Mouse (Mus musculus) embryonic fibroblast, embryonic 13.5 days (primary cell): Measurements from ENCODE around the gene Ugt1a10. TPM values are rescaled to one million over a fixed set of nuclear protein-coding genes. Genes with fewer than 3 reads are reported as not detected.
A peak's percentile ranks its signal among the peaks of the same experiment; 100 is the strongest.

ENCODE experiments used
- H3K27ac ChIP-seq: 2 replicates; pipeline ENCODE4 v1.5.1; 2012; ENCODE audit warnings: low read length, control low read depth, inconsistent platforms; ENCODE audit not compliant: insufficient read depth
- H3K4me1 ChIP-seq: 2 replicates; pipeline ENCODE4 v1.6.1; 2011; ENCODE audit warnings: low read length; ENCODE audit not compliant: control insufficient read depth, insufficient read depth
- H3K4me3 ChIP-seq: 2 replicates; pipeline ENCODE4 v1.5.1; 2011; ENCODE audit warnings: mild to moderate bottlenecking, control low read depth, low read length; ENCODE audit not compliant: insufficient read depth
- CTCF ChIP-seq: IDR thresholded peaks from 2 replicates; pipeline ENCODE4 v1.5.1; 2011; ENCODE audit warnings: mild to moderate bottlenecking, control low read depth, low read length, moderate library complexity, borderline replicate concordance; ENCODE audit not compliant: insufficient read depth
- POLR2A ChIP-seq: IDR thresholded peaks from 2 replicates; pipeline ENCODE4 v1.6.1; 2011; ENCODE audit warnings: low read depth, mild to moderate bottlenecking, control low read depth, low read length, moderate library complexity
- polyA plus RNA-seq: library from polyadenylated mRNA; stranded (reverse); fragments of >200 nt; gene quantifications from 2 replicates; pipeline ENCODE4 v1.2.4, GENCODE M21; 2011; ENCODE audit warnings: low read depth; ENCODE audit not compliant: missing spikeins, insufficient read length

The Ugt1a10 gene
- polyA plus RNA-seq, 1 experiment, result not detected

- TF ChIP-seq CTCF (no peak), POLR2A (no peak)
- no peak overlapping the region for H3K27ac ChIP-seq
- no peak overlapping the region for H3K4me3 ChIP-seq
- H3K4me1 ChIP-seq, result no peaks in the 10 kb centered on the region
These were observed 131.2 kb downstream of the Ugt1a10 start for GRCm38 (mm10) chr1:88186325-88186935.

GRCm38 (mm10) chr1:88192136-88192535, 136.9 kb downstream of the Ugt1a10 start:
- Histone ChIP-seq H3K4me3 (no peak overlapping the region), H3K27ac (no peak overlapping the region), H3K4me1 (no peaks in the 10 kb centered on the region)
- no peak for TF ChIP-seq POLR2A
- TF ChIP-seq CTCF, result no peak

GRCm38 (mm10) chr1:88195687-88196086, 140.5 kb downstream of the Ugt1a10 start:
- no peak for TF ChIP-seq POLR2A
- Histone ChIP-seq H3K4me3 (no peak overlapping the region), H3K4me1 (no peaks in the 10 kb centered on the region), H3K27ac (no peak overlapping the region)

GRCm38 (mm10) chr1:88197443-88197842, 142.3 kb downstream of the Ugt1a10 start:
- H3K4me3 ChIP-seq, result no peak overlapping the region
- TF ChIP-seq POLR2A, result no peak
- TF ChIP-seq CTCF, result no peak
- no peaks in the 10 kb centered on the region for H3K4me1 ChIP-seq
- H3K27ac ChIP-seq, result no peak overlapping the region

- Histone ChIP-seq H3K4me1 (no peaks in the 10 kb centered on the region), H3K4me3 (no peak overlapping the region), H3K27ac (no peak overlapping the region)
- no peak for TF ChIP-seq POLR2A
- TF ChIP-seq CTCF, result no peak
These were observed 144.8 kb downstream of the Ugt1a10 start for GRCm38 (mm10) chr1:88199996-88200395.

- H3K4me1 ChIP-seq, result no peaks in the 10 kb centered on the region
- H3K4me3 ChIP-seq, result no peak within 1 kb of the TSS
- TF ChIP-seq CTCF, result no peak
- no peak for TF ChIP-seq POLR2A
- no peak within 1 kb of the TSS for H3K27ac ChIP-seq
These were observed 145.3 kb downstream of the Ugt1a10 start, which contains the start of gene Ugt1a2 for GRCm38 (mm10) chr1:88200456-88200855. TSS of gene Ugt1a2 (plus strand) at chr1:88200601.

GRCm38 (mm10) chr1:88205294-88205922, 150.2 kb downstream of the Ugt1a10 start, which contains the start of gene Dnajb3:
TSS of gene Dnajb3 (minus strand) at chr1:88205782.
- TF ChIP-seq POLR2A (peak; percentile 76), CTCF (no peak)
- no peak within 1 kb of the TSS for H3K27ac ChIP-seq
- no peaks in the 10 kb centered on the region for H3K4me1 ChIP-seq
- H3K4me3 ChIP-seq, result peak within 1 kb of the TSS; percentile 44

GRCm38 (mm10) chr1:88206843-88207479, 151.8 kb downstream of the Ugt1a10 start:
- TF ChIP-seq CTCF (no peak), POLR2A (no peak)

GRCm38 (mm10) chr1:88211812-88212211, 156.6 kb downstream of the Ugt1a10 start, which contains the start of gene Ugt1a1:
TSS of gene Ugt1a1 (plus strand) at chr1:88211959.
- H3K4me3 ChIP-seq, result no peak within 1 kb of the TSS
- no peaks in the 10 kb centered on the region for H3K4me1 ChIP-seq
- H3K27ac ChIP-seq, result no peak within 1 kb of the TSS
- TF ChIP-seq POLR2A (no peak), CTCF (no peak)

More at GRCm38 (mm10) chr1:88206843-88207479, 151.8 kb downstream of the Ugt1a10 start:
- H3K27ac ChIP-seq, result no peak overlapping the region
- no peaks in the 10 kb centered on the region for H3K4me1 ChIP-seq
- H3K4me3 ChIP-seq, result no peak overlapping the region
